Mouse (Mus musculus): ENCODE measurements around the gene Pgm2. TPM values are rescaled to one million over a fixed set of nuclear protein-coding genes. Genes with fewer than 3 reads are reported as not detected.
A peak's percentile ranks its signal among the peaks of the same experiment; 100 is the strongest.

Pgm2 gene
- polyA plus RNA-seq, 1 experiment: 40.9 TPM

DNA sequence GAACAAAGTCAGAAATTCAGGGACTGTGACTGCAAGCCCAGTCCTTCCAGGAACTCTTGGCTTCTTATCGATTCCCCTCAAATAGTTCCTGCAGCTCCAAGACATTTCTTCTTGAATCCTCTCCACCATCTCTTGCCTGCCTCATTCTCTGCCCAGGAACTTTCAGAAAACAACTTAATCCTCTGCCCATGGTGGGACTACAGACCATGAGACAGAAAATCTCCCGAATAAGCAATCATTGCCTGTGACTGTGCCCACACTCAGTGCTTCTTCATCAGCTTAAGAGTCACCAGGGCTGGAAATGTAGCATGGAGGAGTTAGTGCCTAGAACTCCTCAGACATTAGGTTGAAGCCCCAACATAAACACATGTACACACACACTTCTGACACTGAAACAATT, 25.2 kb upstream of the Pgm2 start:
- TF ChIP-seq EP300 (IDR thresholded peaks at IDR 0.05; ENCODE audit: insufficient read depth, low read depth, low read length): no peak
- TF ChIP-seq CTCF (IDR thresholded peaks at IDR 0.05; ENCODE audit: low read depth, low read length): no peak
- no peak for TF ChIP-seq POLR2A (IDR thresholded peaks at IDR 0.05; ENCODE audit: insufficient read depth, low read length)
- no peaks in the 10 kb centered on the region for H3K4me1 ChIP-seq (ENCODE audit: control insufficient read depth, insufficient read depth, low read length)
- H3K9me3 ChIP-seq (replicated peaks; ENCODE audit: control insufficient read depth, insufficient read depth, low read length, poor library complexity, severe bottlenecking): 0 out of 2 replicates have a peak, but pooled peaks cover 4% of the 10 kb centered on the region
- H3K27ac ChIP-seq (ENCODE audit: insufficient read depth, low read length): no peak overlapping the region
- H3K4me3 ChIP-seq (ENCODE audit: low read depth, low read length): no peak overlapping the region
- H3K9ac ChIP-seq (ENCODE audit: low read depth, poor library complexity, severe bottlenecking): no peak overlapping the region
- no peaks in the 10 kb centered on the region for H3K27me3 ChIP-seq (ENCODE audit: control insufficient read depth, insufficient read depth, low read length, poor library complexity, severe bottlenecking)
- no peaks in the 10 kb centered on the region for H3K36me3 ChIP-seq (ENCODE audit: control insufficient read depth, insufficient read depth, low read length, poor library complexity, severe bottlenecking)

DNA sequence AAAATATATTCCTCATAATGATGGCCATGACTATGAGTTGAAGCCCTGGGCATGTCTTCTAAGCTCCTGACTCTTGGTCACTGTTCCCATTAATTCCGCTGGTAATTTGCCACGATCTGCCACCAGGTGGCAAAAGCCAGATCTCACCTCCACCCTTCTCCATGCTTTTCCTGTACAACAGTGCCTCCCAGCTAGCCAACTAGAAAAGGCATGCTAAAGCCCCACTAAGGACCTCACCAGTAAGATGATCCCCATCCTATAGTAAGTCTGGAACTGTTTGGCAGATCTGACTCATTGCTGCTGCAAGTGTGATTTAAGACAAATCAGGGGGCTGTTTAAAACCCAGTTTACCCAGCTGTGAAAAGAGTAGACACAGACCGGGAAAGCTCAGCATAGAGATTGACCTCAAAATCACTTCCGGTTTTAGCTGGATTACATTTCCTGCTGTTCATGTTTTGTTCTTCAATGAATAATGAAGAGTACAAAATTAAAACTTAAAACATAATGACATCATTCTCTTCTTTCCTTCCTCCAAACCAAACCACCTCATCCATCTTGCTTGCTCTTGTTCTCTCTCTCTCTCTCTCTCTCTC, 22.6 kb upstream of the Pgm2 start:
- TF ChIP-seq POLR2A (IDR thresholded peaks at IDR 0.05; ENCODE audit: insufficient read depth, low read length) (no peak), CTCF (IDR thresholded peaks at IDR 0.05; ENCODE audit: low read depth, low read length) (peak; percentile 99)
- no peak overlapping the region for H3K27ac ChIP-seq (ENCODE audit: insufficient read depth, low read length)

DNA sequence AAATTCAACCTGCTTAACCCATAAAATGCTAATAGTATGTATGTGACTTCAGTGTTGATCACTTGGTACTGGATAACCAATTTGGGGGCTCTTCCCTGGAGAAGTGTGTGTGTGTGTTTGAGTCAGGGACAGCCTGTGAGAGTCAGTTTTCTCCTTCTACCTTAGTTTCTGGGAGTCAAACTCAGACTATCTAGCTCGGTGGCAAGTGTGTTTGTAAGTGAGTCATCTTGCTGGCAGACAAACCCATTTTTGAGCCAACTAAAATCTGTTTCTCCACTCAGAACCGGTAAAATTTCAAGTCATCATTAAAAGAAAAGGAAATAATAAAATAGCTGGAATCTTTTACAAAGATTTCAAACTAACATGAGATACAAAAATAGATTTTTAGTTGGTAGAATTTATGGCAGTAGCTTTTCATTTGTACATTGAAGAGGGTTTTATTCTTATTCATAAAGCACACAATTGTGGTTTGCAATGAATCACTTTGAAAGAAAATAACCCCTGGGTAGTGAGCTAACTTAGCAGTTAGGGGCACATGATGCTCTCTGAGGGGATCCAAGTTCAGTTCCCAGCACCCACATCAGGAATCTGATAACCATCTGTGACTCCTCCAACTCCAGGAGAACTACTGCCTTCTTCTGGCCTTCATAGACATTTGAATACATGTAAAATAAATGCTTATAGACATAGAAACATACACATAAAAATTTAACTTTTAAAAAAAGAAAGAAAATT, 21.8 kb upstream of the Pgm2 start:
- no peak for TF ChIP-seq CTCF (IDR thresholded peaks at IDR 0.05; ENCODE audit: low read depth, low read length)
- TF ChIP-seq EP300 (IDR thresholded peaks at IDR 0.05; ENCODE audit: insufficient read depth, low read depth, low read length): no peak
- no peak for TF ChIP-seq POLR2A (IDR thresholded peaks at IDR 0.05; ENCODE audit: insufficient read depth, low read length)
- Histone ChIP-seq H3K27me3 (ENCODE audit: control insufficient read depth, insufficient read depth, low read length, poor library complexity, severe bottlenecking) (no peaks in the 10 kb centered on the region), H3K27ac (ENCODE audit: insufficient read depth, low read length) (no peak overlapping the region), H3K4me3 (ENCODE audit: low read depth, low read length) (no peak overlapping the region), H3K36me3 (ENCODE audit: control insufficient read depth, insufficient read depth, low read length, poor library complexity, severe bottlenecking) (no peaks in the 10 kb centered on the region), H3K4me1 (ENCODE audit: control insufficient read depth, insufficient read depth, low read length) (no peaks in the 10 kb centered on the region), H3K9ac (ENCODE audit: low read depth, poor library complexity, severe bottlenecking) (no peak overlapping the region), H3K9me3 (replicated peaks; ENCODE audit: control insufficient read depth, insufficient read depth, low read length, poor library complexity, severe bottlenecking) (no peaks in the 10 kb centered on the region)

More for the DNA sequence above, 22.6 kb upstream of the Pgm2 start:
- Histone ChIP-seq H3K9ac (ENCODE audit: low read depth, poor library complexity, severe bottlenecking) (no peak overlapping the region), H3K4me3 (ENCODE audit: low read depth, low read length) (no peak overlapping the region), H3K36me3 (ENCODE audit: control insufficient read depth, insufficient read depth, low read length, poor library complexity, severe bottlenecking) (no peaks in the 10 kb centered on the region), H3K9me3 (replicated peaks; ENCODE audit: control insufficient read depth, insufficient read depth, low read length, poor library complexity, severe bottlenecking) (0 out of 2 replicates have a peak, but pooled peaks cover 4% of the 10 kb centered on the region), H3K4me1 (ENCODE audit: control insufficient read depth, insufficient read depth, low read length) (no peaks in the 10 kb centered on the region), H3K27me3 (ENCODE audit: control insufficient read depth, insufficient read depth, low read length, poor library complexity, severe bottlenecking) (no peaks in the 10 kb centered on the region)

DNA sequence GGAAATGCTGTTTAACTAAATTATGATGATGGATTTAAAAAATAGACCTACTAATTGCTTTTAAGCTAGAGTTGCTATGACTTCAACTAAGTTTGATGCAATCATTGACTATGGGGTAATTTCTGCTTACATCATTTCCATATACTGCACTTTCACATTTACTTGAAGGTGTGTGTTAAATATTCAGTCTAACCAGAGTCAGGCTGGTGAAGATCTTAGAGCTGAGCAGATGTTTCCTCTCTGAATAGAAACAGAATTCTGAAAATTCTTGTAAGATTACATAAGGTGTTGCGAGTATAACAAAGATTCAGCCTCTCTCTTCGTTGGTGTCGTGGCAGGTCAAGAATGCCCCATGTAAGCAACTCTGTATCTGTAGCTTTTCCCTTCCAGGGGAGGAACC, 18.3 kb upstream of the Pgm2 start:
- H3K27ac ChIP-seq (ENCODE audit: insufficient read depth, low read length): no peak overlapping the region
- TF ChIP-seq EP300 (IDR thresholded peaks at IDR 0.05; ENCODE audit: insufficient read depth, low read depth, low read length) (no peak), POLR2A (IDR thresholded peaks at IDR 0.05; ENCODE audit: insufficient read depth, low read length) (no peak), CTCF (IDR thresholded peaks at IDR 0.05; ENCODE audit: low read depth, low read length) (no peak)
- H3K4me1 ChIP-seq (ENCODE audit: control insufficient read depth, insufficient read depth, low read length): no peaks in the 10 kb centered on the region
- no peaks in the 10 kb centered on the region for H3K9me3 ChIP-seq (replicated peaks; ENCODE audit: control insufficient read depth, insufficient read depth, low read length, poor library complexity, severe bottlenecking)
- H3K4me3 ChIP-seq (ENCODE audit: low read depth, low read length): no peak overlapping the region
- H3K36me3 ChIP-seq (ENCODE audit: control insufficient read depth, insufficient read depth, low read length, poor library complexity, severe bottlenecking): no peaks in the 10 kb centered on the region
- H3K27me3 ChIP-seq (ENCODE audit: control insufficient read depth, insufficient read depth, low read length, poor library complexity, severe bottlenecking): no peaks in the 10 kb centered on the region
- H3K9ac ChIP-seq (ENCODE audit: low read depth, poor library complexity, severe bottlenecking): no peak overlapping the region

DNA sequence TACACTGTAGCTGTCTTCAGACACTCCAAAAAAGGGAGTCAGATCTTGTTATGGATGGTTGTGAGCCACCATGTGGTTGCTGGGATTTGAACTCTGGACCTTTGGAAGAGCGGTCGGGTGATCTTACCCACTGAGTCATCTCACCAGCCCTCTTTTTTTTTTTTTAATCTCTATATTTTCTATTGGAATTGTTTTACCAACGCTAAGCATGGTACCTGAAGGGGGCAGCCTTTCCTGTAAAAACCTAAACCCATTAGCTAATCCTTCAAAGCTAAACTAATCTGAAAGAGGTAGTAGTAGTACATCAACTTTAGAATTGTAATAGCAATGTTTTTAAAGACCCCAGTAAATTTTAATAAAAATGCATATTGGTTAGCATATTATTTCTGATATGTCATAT, 17.2 kb upstream of the Pgm2 start:
- Histone ChIP-seq H3K4me1 (ENCODE audit: control insufficient read depth, insufficient read depth, low read length) (no peaks in the 10 kb centered on the region), H3K9ac (ENCODE audit: low read depth, poor library complexity, severe bottlenecking) (no peak overlapping the region), H3K36me3 (ENCODE audit: control insufficient read depth, insufficient read depth, low read length, poor library complexity, severe bottlenecking) (no peaks in the 10 kb centered on the region), H3K27ac (ENCODE audit: insufficient read depth, low read length) (no peak overlapping the region), H3K9me3 (replicated peaks; ENCODE audit: control insufficient read depth, insufficient read depth, low read length, poor library complexity, severe bottlenecking) (no peaks in the 10 kb centered on the region), H3K4me3 (ENCODE audit: low read depth, low read length) (no peak overlapping the region), H3K27me3 (ENCODE audit: control insufficient read depth, insufficient read depth, low read length, poor library complexity, severe bottlenecking) (no peaks in the 10 kb centered on the region)
- TF ChIP-seq POLR2A (IDR thresholded peaks at IDR 0.05; ENCODE audit: insufficient read depth, low read length) (no peak), CTCF (IDR thresholded peaks at IDR 0.05; ENCODE audit: low read depth, low read length) (peak; percentile 2)

DNA sequence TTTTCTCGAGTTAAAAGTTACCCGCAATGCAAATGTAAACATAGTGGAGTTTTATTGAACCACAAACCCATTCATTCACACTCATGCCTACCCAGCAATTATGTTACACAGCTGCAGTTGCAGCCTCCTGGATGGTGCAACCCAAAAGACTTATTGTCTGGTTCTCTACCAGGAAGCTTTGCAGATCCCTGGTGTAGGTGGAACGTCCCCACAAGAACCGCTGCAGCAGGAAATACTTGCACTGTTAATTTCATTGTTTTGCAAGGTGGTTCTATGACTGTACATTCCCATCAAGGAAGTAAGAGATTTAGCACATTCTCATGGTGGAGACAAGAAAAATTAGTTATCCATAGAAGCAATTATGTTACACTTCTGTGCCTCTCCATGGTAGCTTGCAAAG, 15.4 kb upstream of the Pgm2 start:
- Histone ChIP-seq H3K27ac (ENCODE audit: insufficient read depth, low read length) (no peak overlapping the region), H3K9me3 (replicated peaks; ENCODE audit: control insufficient read depth, insufficient read depth, low read length, poor library complexity, severe bottlenecking) (no peaks in the 10 kb centered on the region), H3K4me1 (ENCODE audit: control insufficient read depth, insufficient read depth, low read length) (no peaks in the 10 kb centered on the region), H3K4me3 (ENCODE audit: low read depth, low read length) (no peak overlapping the region), H3K36me3 (ENCODE audit: control insufficient read depth, insufficient read depth, low read length, poor library complexity, severe bottlenecking) (no peaks in the 10 kb centered on the region), H3K27me3 (ENCODE audit: control insufficient read depth, insufficient read depth, low read length, poor library complexity, severe bottlenecking) (no peaks in the 10 kb centered on the region), H3K9ac (ENCODE audit: low read depth, poor library complexity, severe bottlenecking) (no peak overlapping the region)
- TF ChIP-seq POLR2A (IDR thresholded peaks at IDR 0.05; ENCODE audit: insufficient read depth, low read length) (no peak), CTCF (IDR thresholded peaks at IDR 0.05; ENCODE audit: low read depth, low read length) (no peak), EP300 (IDR thresholded peaks at IDR 0.05; ENCODE audit: insufficient read depth, low read depth, low read length) (no peak)
